Mouse (Mus musculus): Measurements from ENCODE around the gene Plac9a. TPM values are rescaled to one million over a fixed set of nuclear protein-coding genes. Genes with fewer than 3 reads are reported as not detected.
"Not testable (repeated sequence)": the region's sequence is repeated elsewhere in the genome, so short reads cannot be mapped to it uniquely, and the experiment has no call there.

Plac9a gene
- total RNA-seq (2014; rRNA removed) (not detected in 2 replicates), polyA plus RNA-seq (2015; fragmentation: Nextera tagmentation; extraction: Ambion mirVana) (not detected in 2 replicates)

DNA sequence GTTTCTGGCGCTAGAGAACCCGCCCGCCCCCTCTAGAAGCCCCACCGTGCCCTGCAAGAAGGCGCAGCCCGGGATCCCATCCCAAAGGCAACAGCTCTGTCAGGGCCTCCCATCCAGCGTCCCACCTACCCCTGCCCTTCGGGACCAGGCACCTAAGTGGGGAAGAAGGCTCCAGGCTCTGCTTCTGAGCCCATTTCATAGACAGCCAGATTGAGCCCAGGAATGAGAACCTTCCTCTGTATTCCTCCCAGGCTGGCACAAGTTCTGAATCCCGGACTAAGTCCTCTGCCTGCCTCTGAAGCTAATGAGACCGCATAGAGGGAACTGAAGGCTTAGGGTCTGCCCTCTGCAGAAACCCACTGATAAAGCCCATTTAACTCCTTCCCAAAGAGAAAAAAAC is at the start of gene Plac9a:
TSS of gene Plac9a (minus strand) at position 101 of the 400 bp plus-strand sequence.
- not testable (repeated sequence) for H3K36me3 ChIP-seq (ENCODE audit: insufficient read depth, low read length); H3K27me3 ChIP-seq (ENCODE audit: insufficient read depth, low read length); H3K4me2 ChIP-seq (ENCODE audit: low read depth, low read length, poor library complexity, severe bottlenecking); DNase-seq (ENCODE audit: low spot score); H3K9ac ChIP-seq (replicated peaks; ENCODE audit: low read length, poor library complexity, severe bottlenecking); H3K4me3 ChIP-seq (ENCODE audit: low read depth, low read length); H3K27ac ChIP-seq (ENCODE audit: low read depth, low read length); ATAC-seq (ENCODE audit: low FRiP score); H3K9me3 ChIP-seq (ENCODE audit: low read length); H3K4me1 ChIP-seq (ENCODE audit: insufficient read depth, low read length)
- no CpG with 5 or more reads among the region's 10 CpGs for WGBS

DNA sequence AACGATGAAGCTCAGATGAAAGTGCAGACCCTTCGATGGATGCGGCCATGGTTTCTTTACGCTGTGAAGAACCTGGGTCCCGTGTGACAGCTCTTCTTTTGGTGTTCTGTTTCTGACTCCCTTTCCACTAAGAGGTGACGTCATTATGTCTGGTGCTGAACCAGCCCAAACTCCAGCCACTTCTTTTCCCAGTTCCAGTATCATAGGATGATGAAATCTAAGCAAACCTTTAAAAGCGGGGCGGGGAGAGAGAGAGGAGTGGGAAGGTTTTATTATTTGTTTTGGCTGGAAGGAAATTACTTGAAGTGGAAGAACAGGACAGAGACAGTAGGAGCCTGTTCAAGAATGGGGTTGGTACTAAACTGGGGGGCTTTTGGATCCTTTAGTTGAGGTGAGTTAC is 35.1 kb upstream of the Plac9a start, which contains the start of gene Cphx1:
TSS of gene Cphx1 (plus strand) at position 301 of the 400 bp plus-strand sequence.
- H3K4me1 ChIP-seq (ENCODE audit: insufficient read depth, low read length); H3K4me2 ChIP-seq (ENCODE audit: low read depth, low read length, poor library complexity, severe bottlenecking); H3K36me3 ChIP-seq (ENCODE audit: insufficient read depth, low read length); H3K9me3 ChIP-seq (ENCODE audit: low read length); H3K9ac ChIP-seq (replicated peaks; ENCODE audit: low read length, poor library complexity, severe bottlenecking); H3K27me3 ChIP-seq (ENCODE audit: insufficient read depth, low read length); H3K27ac ChIP-seq (ENCODE audit: low read depth, low read length); DNase-seq (ENCODE audit: low spot score); ATAC-seq (ENCODE audit: low FRiP score); H3K4me3 ChIP-seq (ENCODE audit: low read depth, low read length): not testable (repeated sequence)
- no CpG with 5 or more reads among the region's 8 CpGs for WGBS

- not testable (repeated sequence) for H3K9ac ChIP-seq (replicated peaks; ENCODE audit: low read length, poor library complexity, severe bottlenecking); H3K4me3 ChIP-seq (ENCODE audit: low read depth, low read length); H3K36me3 ChIP-seq (ENCODE audit: insufficient read depth, low read length); H3K27me3 ChIP-seq (ENCODE audit: insufficient read depth, low read length); ATAC-seq (ENCODE audit: low FRiP score); DNase-seq (ENCODE audit: low spot score); H3K9me3 ChIP-seq (ENCODE audit: low read length); H3K4me1 ChIP-seq (ENCODE audit: insufficient read depth, low read length); H3K27ac ChIP-seq (ENCODE audit: low read depth, low read length); H3K4me2 ChIP-seq (ENCODE audit: low read depth, low read length, poor library complexity, severe bottlenecking)
- no CpG with 5 or more reads among the region's 5 CpGs for WGBS
Observed at GRCm38 (mm10) chr14:25936867-25937630, 34.1 kb upstream of the Plac9a start.

- not testable (repeated sequence) for H3K9me3 ChIP-seq (ENCODE audit: low read length); H3K27ac ChIP-seq (ENCODE audit: low read depth, low read length); H3K4me2 ChIP-seq (ENCODE audit: low read depth, low read length, poor library complexity, severe bottlenecking); H3K36me3 ChIP-seq (ENCODE audit: insufficient read depth, low read length); H3K9ac ChIP-seq (replicated peaks; ENCODE audit: low read length, poor library complexity, severe bottlenecking); H3K4me1 ChIP-seq (ENCODE audit: insufficient read depth, low read length); H3K4me3 ChIP-seq (ENCODE audit: low read depth, low read length); DNase-seq (ENCODE audit: low spot score); H3K27me3 ChIP-seq (ENCODE audit: insufficient read depth, low read length)
- peak; percentile 81; the same call in 1 of the 2 replicates for ATAC-seq (ENCODE audit: low FRiP score)
- no CpG with 5 or more reads among the region's 10 CpGs for WGBS
Observed at GRCm38 (mm10) chr14:25927562-25927881, 24.6 kb upstream of the Plac9a start, which contains the start of gene Tmem254a. TSS of gene Tmem254a (minus strand) at chr14:25927672.

DNA sequence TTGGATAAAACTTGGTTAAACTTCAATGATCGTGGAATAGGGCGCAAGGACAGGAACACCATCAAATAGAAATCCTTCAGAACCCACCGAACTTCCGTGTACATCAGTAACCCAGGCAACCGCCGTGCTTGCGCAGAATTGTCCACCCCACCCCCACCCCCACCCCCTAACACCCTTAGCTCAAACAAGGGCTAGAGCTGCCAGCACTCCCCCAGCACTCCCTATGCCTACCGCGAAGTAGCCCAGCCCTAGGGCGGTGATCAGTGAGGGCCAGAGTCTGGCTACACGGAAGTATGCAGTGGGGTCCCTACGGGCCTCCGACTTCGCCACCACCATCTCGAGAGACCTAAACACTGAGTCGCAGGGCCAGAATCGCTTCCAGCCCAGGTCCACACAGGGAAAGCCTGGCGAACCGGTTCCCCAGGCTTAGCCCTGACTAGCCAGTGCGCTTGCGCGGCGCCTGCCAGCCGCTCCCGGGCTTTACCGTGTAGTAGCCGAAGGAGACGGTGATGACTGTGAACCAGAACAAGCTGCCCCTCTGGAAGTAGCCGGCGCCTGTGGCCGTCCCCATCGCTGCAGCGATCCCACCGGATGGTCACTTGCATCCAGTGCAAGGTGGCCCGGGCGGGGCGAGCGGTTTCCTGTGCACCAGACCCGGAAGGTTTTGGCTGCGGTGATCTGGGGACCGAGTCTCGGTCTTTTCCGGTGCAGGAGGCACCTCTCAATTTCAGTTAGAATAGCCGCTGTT is 24.1 kb upstream of the Plac9a start:
- H3K27me3 ChIP-seq (ENCODE audit: insufficient read depth, low read length); H3K4me2 ChIP-seq (ENCODE audit: low read depth, low read length, poor library complexity, severe bottlenecking); DNase-seq (ENCODE audit: low spot score); H3K9ac ChIP-seq (replicated peaks; ENCODE audit: low read length, poor library complexity, severe bottlenecking); H3K9me3 ChIP-seq (ENCODE audit: low read length); H3K4me3 ChIP-seq (ENCODE audit: low read depth, low read length); H3K4me1 ChIP-seq (ENCODE audit: insufficient read depth, low read length); H3K36me3 ChIP-seq (ENCODE audit: insufficient read depth, low read length); H3K27ac ChIP-seq (ENCODE audit: low read depth, low read length): not testable (repeated sequence)
- WGBS, result no CpG with 5 or more reads among the region's 44 CpGs
- peak; percentile 88 for ATAC-seq (ENCODE audit: low FRiP score)

GRCm38 (mm10) chr14:25918427-25919170 is 15.7 kb upstream of the Plac9a start:
- WGBS, result no CpG with 5 or more reads among the region's 5 CpGs

DNA sequence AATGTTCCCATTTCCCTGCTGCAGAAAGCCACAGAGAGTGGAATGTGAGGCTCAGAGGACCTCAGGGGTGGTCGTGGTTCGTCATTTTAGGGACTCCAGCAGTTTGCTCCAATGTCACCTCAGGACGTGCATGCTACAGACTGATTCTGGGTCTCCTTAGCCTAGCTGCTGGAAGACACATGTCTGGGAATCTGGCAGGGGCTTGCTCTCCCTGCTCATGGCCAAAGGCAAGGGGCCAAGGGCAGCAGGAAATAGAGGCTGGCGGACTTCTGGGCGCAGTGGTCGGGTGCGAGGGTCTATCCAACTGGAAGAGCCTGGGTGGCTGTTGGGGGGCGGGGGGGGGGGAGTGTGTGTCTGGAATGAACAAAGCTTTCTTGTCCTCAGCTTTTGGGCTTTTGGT is 6.1 kb upstream of the Plac9a start:
- H3K9me3 ChIP-seq (ENCODE audit: low read length); H3K27ac ChIP-seq (ENCODE audit: low read depth, low read length); H3K4me3 ChIP-seq (ENCODE audit: low read depth, low read length); H3K4me2 ChIP-seq (ENCODE audit: low read depth, low read length, poor library complexity, severe bottlenecking); DNase-seq (ENCODE audit: low spot score); H3K36me3 ChIP-seq (ENCODE audit: insufficient read depth, low read length); H3K27me3 ChIP-seq (ENCODE audit: insufficient read depth, low read length); H3K9ac ChIP-seq (replicated peaks; ENCODE audit: low read length, poor library complexity, severe bottlenecking); ATAC-seq (ENCODE audit: low FRiP score); H3K4me1 ChIP-seq (ENCODE audit: insufficient read depth, low read length): not testable (repeated sequence)
- no CpG with 5 or more reads among the region's 8 CpGs for WGBS

More at GRCm38 (mm10) chr14:25918427-25919170, 15.7 kb upstream of the Plac9a start:
- not testable (repeated sequence) for H3K27me3 ChIP-seq (ENCODE audit: insufficient read depth, low read length); H3K9ac ChIP-seq (replicated peaks; ENCODE audit: low read length, poor library complexity, severe bottlenecking); H3K9me3 ChIP-seq (ENCODE audit: low read length); H3K4me1 ChIP-seq (ENCODE audit: insufficient read depth, low read length); H3K4me2 ChIP-seq (ENCODE audit: low read depth, low read length, poor library complexity, severe bottlenecking); ATAC-seq (ENCODE audit: low FRiP score); DNase-seq (ENCODE audit: low spot score); H3K27ac ChIP-seq (ENCODE audit: low read depth, low read length); H3K36me3 ChIP-seq (ENCODE audit: insufficient read depth, low read length); H3K4me3 ChIP-seq (ENCODE audit: low read depth, low read length)

- H3K9me3 ChIP-seq (ENCODE audit: low read length); H3K4me2 ChIP-seq (ENCODE audit: low read depth, low read length, poor library complexity, severe bottlenecking); H3K9ac ChIP-seq (replicated peaks; ENCODE audit: low read length, poor library complexity, severe bottlenecking); H3K4me1 ChIP-seq (ENCODE audit: insufficient read depth, low read length); H3K4me3 ChIP-seq (ENCODE audit: low read depth, low read length); H3K27ac ChIP-seq (ENCODE audit: low read depth, low read length); DNase-seq (ENCODE audit: low spot score); H3K36me3 ChIP-seq (ENCODE audit: insufficient read depth, low read length); ATAC-seq (ENCODE audit: low FRiP score); H3K27me3 ChIP-seq (ENCODE audit: insufficient read depth, low read length): not testable (repeated sequence)
- WGBS, result no CpG with 5 or more reads among the region's 9 CpGs
Observed at GRCm38 (mm10) chr14:25907272-25907671, 4.4 kb upstream of the Plac9a start.
